Mouse (Mus musculus): Measurements from ENCODE around the gene Plcl1.

The Plcl1 gene

DNA sequence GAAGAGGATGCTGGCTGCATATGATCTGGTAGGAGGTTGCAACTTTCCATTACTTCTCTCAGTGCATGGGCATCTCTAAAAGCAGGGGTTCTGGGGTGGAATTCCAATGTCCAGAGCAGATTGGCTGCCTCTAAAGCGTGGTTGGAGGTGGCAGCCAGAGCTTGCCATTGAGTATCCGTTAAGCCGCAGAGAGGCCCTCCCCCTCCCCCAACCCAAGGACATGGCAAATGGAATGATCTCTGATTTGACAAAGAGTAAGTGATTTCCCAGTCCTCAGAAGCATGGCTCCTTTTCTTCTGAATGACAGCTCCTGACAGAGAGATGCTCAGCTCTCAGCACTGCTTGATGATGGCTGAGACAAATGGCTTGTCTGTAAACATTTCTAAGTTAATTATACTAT is 296.4 kb downstream of the Plcl1 start:
- no peak for ATAC-seq (ENCODE audit: low TSS enrichment)

DNA sequence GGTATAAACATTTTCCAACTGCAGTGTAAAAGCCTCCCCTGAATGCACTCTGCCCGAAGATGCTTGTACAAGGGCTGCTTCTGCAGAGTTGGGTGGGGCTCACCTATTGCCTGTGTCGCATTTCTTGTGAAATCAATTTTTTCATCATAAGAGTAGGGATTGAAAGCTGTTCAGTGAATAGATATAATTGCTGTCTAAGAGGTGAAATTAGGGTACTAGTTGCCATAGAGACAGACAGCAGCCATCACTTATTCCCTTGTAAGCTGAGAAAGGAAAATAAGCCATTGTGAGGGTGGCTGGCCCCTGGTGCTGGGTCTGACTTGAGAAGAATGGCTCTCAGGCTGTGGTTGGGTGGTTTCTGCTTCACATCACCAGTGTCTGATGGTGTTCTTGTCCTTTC is 299.0 kb downstream of the Plcl1 start:
- ATAC-seq (ENCODE audit: low TSS enrichment) = no peak

DNA sequence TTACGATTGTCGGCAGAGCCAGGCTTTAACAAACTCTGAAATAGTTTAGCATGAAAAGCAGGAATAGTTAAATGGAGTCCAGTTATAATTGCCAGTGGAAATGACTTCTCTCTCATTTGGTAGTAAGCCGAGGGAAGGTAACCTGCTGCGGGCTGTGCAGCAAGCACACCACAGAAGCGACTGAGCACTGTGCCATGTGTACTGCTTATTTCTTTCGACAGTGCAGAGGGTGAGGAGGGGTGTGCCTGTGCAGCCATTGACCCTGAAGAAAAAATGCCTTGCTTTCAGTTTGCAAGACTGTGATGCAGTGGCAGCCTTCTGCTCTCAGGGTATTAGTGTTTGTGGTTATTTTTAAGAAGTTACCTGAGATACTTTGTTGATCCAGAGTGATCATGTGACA is 299.5 kb downstream of the Plcl1 start:
- no peak for ATAC-seq (ENCODE audit: low TSS enrichment)

DNA sequence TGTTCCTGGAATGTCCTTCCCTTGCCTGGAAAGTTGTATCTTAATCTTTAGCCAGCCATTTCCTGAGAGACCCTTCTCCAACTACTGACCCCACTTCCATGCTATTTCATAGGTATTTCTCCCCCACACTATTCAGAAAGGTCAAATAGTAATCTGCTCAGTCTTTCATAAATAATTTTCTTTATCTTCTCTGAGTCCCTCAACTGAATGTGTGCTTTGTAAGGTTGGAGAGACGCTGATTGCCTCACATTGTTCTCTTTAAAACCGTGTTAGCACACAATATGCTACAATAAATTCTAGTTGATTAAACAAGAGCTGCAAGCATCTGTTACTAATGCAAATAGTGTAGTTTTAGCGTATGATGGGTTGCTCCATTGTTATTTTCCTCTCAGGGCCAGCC is 300.0 kb downstream of the Plcl1 start:
- ATAC-seq (ENCODE audit: low TSS enrichment) = no peak

DNA sequence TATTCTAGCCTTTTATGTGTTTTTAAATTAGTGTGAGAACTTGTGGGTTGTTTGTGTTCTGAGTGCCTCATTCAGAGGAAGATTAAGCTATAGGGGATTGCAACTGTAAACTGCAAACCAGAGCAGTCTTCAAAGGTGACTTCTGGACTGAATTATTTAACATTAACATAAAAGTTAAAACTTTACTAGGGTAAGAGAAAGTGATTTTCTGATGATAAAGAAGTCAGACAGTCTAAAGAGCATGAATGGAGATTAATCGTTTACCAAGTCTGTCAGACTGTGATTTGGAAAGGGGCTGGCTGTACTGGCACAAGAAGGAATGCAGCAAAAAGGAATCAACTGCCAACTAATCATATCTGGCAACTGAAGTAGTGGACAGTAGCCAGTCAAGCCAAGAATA is 301.2 kb downstream of the Plcl1 start:
- no peak for ATAC-seq (ENCODE audit: low TSS enrichment)

DNA sequence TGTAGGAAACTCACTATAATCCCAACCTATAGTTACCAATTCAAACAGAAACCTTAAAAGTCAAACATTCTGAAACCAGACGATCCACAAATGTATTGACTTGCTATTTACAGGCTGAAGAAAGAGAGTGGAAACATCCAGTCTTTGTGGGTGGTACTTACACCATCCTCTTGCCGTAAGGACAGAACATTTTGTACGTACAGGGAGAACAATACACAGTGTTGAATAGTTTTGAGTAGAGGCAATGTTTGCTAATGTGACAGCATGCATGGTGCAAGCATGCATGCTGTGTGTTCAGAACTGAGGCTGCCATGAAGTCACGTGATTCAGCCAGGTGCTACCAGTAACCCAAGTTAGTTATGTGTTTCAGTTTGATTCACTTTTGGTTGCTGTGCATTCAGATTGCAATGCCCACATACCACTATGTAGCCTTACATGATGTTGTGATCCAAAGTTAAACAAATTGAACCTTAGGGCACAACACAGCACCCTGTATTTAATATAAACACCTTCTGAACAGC is 311.6 kb downstream of the Plcl1 start:
- no peak for ATAC-seq (ENCODE audit: low TSS enrichment)

DNA sequence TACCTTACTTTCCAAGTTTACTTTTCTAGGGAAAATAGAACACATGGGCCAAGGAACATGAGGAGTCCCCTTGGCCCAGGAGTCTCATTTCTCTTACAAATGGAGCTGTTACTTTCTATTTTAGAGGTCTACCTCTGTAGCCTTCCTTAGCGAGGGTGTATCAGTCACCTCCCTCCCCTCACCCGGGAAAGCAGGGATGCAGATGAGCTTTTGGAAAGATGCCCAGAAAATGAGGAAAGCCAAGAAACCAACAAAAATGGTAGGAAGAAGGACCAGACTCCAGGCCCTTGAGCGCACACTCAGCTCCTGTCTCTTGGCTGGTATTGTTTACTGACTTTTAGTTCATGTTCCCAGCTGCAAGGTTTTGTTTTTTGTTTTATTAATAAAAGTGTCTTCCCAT is 319.7 kb downstream of the Plcl1 start:
- peak; percentile 64 for ATAC-seq (ENCODE audit: low TSS enrichment)

DNA sequence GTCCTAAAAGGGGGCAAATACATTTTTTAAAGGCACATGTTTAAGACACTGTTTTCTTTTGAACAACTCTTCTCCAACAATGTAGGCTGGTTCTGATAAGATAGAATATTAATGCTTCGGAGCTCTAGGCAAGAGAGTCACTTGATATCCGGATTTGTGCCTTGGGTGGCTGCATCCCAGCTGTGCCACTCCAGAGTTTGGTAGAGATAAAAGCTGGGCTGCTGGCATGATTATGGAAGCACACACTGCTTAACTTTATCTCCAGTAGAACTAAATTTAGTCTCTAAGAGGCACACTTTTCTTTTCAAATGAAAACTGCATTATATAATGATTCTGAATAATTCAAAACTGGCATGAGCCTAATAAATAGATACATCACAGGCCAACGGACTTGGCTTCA is 323.6 kb downstream of the Plcl1 start:
- ATAC-seq (ENCODE audit: low TSS enrichment) = peak; percentile 64

DNA sequence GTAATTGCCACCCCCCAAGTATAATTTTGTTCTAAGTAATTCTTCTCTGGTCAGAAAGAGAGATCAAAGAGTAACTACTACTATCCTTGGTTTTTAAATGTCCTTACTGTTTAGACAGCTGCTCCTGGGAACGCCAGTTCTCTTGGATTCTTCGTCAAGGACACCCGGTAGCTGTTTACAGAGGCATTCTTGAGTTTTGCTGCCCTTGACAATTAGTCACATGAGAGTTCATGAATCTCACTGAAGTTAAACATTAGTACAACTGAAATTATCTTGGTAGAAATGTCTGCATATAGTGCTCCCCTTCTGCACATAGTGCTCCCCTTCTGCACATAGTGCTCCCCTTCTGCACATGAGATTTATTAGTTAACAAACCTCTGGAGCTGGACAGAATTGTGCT is 327.2 kb downstream of the Plcl1 start:
- ATAC-seq (ENCODE audit: low TSS enrichment) = no peak

DNA sequence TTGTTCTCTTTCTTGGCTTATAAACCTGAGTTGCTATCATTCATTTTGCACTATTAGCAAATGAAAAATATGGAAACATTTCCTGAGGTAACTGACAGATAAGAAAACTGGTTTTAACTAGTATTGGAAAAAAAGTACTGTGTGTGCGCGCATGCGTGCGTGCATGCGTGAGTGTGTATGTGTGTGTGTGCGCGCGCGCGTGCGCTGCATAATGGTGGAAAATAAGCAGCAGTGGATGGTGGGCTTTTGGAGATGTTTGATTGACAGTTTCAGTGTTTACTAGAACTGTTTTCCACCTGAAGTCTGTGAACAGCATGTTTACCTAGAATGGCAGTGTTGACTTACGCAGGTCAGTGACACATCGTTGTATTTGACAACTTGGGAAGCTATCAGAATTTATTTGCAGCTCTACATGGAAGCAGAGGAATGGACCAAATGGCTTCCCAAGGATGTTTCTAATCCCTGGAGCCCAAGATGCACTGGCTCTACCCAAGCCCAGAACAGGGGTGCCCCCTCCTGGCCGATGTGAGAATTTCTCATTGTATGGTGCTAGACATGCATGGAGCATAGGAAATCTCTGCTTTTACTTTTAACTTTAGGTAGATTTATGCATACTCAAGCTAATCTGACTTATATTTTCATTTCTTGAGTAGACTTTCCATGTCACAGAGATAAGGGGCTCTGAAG is 330.5 kb downstream of the Plcl1 start:
- peak; percentile 79 for ATAC-seq (ENCODE audit: low TSS enrichment)

DNA sequence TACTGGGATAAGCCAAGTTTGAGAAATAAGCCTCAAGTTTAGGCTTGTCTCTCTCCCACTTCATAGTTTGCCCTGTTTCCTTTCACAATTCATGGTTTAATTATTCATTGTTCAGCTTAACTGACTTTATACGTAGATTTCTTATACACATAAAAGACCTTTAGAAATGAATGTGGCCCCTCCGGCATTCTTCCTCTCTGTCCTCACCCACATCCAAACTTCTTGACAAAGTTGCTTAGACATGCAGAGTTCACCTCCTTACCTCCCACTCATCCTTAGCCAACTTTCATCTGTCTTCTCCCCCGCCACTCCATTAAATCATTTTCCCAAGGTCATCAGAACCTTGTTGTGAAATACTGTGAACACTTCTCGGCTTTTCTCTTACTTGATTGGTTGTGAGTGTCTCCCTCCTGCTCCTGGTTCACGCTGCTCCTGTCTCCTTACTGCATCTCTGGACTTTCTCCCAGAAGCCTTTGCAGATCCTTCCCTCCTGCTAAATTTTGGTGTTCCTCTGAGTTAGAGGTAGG is 331.1 kb downstream of the Plcl1 start:
- ATAC-seq (ENCODE audit: low TSS enrichment) = no peak

DNA sequence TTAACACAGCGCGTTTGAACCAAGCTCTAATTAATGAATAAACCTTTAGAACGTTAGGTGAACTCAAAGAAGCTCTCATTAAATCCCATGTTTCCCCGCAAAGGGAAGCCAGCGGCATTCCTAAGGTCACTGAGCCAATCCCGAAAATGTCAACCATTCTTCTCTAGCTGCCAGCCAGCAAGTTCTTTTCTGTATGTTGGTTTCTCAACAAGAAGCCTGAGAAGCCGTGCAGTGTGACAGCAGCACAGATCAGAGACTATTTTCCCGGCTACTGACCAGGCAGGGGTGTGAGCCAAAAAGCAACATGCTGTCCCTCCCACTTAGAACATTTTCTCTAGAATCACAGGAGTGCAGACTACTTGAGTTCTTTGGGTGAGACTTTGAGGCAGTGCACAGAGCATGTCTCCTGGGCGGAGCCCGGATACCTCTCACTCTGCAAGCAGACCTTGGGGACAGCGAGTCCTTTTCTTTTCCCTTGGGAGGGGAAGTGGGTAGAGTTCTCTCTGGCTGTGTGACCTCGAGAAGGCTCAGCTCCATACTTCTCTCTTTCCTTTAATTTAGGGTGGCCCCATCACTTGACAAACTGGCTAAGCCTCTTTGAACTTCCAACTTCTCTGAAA is 333.1 kb downstream of the Plcl1 start:
- ATAC-seq (ENCODE audit: low TSS enrichment) = peak; percentile 31

DNA sequence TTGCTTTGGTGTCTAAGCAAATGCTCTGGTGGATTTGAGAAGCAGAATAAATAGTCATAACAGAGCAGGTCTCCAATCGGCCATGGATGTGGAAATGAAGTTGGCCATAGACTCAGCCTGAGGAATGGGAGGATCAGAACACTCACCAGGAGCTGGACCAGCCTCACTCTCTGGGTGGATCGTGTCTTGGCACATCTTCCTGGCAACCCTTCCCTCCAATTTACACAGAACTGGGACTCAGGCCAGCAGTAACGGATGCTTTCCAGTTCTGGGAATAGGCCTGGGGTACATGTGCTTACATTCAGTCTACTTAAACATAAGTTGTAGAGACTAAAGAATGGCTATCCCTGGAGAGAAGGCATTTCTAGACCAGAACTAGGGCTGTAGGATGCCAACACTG is 336.2 kb downstream of the Plcl1 start:
- ATAC-seq (ENCODE audit: low TSS enrichment) = peak; percentile 50

DNA sequence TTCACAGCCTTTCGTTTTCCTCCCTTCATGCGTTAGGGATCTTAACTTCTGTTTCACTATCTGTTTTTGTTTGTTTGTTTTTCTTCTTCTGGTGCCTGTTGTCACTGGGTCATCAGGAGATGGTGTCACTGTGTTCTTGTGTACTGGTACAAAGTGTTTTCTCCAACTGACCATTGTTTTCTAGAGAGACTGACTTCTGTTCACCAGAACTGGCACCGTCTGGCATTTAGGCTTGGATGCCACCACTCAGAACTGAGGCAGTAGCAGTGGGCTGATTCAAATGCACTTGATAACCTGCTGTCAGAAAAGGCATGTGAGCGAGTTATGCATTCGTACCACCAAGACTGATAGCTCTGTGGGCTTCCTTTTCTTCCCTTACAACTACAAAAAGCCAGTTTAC is 342.8 kb downstream of the Plcl1 start:
- peak; percentile 79; the same call in 1 of the 2 replicates for ATAC-seq (ENCODE audit: low TSS enrichment)

DNA sequence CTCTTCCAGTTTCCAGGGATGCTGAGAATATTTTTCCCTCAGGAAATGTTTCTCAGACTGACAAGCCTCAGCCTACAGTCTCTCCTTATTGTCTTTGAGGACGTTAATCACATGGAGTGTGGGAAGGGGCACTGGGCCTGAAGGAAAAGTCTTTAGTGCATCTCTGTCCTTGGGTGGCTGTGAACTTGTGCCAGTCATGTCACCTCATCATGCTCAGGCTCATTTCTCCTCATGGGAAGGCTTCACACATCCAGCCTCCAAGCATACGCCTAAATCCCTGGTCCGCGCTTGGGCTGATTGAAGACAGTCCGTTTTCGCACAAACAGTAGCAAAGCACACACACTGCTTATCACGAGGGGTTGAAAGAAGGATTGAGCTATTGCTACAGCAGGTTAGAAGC is 344.0 kb downstream of the Plcl1 start:
- ATAC-seq (ENCODE audit: low TSS enrichment) = no peak

DNA sequence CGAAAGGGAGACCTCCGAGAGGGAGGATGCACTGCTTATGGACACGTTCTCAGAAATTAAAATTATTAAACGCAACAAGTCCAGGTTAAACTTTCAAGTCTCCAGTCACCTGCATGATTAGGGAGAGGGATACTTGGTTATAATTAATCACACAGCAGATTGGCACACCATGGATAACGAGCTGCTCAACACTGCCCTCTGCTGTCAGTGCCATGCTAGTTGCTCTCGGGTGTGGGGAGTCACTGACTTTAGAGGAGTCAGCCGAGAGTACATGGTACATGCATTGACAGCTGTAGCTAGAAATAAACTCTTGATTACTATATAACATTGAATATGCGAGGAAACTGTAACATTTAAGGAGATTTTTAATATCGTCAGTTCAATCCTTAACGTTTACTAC is 350.0 kb downstream of the Plcl1 start:
- ATAC-seq (ENCODE audit: low TSS enrichment) = peak; percentile 73; the same call in 1 of the 2 replicates

DNA sequence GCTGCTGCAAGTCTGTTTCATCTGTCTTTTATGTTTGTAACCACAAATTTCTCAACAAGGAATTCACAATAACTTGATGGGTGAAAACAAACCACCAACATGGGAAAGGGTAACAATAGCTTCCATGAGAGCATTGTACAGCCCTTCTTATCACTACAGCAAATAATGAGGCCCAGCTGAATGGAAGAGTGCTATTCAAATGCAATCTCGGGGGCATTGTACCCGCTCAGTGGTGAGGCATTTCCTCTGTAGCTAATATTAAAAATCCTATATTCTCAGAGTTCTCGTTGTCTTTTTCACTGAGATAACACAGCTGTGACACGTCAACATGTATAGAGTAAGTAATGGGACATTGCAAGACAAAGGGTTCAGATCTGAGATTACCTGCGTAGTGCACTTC is 356.6 kb downstream of the Plcl1 start:
- no peak for ATAC-seq (ENCODE audit: low TSS enrichment)

DNA sequence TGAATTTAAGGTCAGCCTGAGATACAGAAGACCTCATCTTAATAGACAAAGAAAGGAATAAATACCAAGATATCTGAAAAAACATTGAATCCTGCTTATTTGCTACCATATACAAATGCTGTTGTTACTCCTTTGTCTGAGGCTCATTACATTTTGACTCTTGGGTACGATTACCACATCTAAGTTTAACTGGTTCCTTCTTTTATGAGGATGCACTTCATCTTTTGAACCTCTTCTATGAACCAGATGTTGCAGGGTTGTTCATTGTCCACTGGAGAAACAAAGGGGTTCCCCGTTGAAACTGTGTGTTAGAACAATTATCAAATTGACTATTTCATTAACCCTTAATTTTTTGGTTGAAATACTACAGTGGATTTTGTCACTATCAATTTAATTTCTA is 357.4 kb downstream of the Plcl1 start:
- ATAC-seq (ENCODE audit: low TSS enrichment) = no peak

DNA sequence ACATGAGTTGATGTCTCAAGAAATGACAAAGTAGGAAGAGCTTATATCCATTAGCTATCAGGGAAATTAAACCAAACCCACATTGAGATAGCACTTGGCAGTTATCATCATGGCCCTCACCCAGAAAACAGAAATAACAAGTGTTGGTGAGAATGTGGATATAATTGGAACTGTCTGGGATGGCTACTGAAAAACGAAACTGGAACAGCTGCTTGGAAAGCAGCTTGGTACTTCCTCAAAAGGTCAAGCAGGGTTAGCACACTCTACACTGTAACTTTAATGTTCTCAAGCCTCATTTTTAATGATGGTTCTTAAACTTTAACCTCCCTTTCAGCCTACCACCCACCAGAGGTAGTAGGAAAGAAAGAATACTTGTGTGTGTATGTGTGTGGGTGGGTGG is 361.0 kb downstream of the Plcl1 start:
- ATAC-seq (ENCODE audit: low TSS enrichment) = no peak

DNA sequence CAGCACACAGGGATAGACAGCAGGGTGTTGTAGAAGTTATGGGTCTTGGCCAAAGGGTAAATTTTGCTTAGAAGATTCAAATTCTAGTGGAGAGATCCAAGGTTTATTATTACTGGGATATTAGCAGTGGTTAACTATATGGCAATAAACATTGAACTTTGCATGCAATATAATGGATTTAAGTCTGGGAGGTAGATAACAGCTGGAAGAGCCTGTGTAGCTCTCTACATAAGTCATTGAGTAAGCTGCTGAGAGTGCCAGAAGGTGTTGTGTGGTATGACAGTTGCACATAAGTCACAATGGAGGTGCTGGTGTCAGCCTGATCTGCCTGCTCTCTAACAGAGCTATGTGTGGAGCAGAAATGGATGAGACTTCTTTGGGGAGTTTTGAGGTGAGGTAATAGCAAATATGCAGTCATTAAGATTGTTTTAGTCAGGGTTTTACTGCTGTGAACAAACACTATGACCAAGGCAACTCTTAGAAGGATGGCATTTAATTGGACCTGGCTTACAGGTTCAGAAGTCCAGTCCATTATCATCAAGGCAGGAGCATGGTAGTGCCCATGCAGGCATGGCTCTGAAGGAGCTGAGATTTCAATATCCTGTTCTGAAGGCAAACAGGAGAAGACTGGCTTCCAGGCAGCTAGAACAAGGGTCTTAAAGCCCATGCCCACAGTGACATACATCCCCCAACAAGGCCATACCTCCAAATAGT is 364.5 kb downstream of the Plcl1 start:
- no peak for ATAC-seq (ENCODE audit: low TSS enrichment)

DNA sequence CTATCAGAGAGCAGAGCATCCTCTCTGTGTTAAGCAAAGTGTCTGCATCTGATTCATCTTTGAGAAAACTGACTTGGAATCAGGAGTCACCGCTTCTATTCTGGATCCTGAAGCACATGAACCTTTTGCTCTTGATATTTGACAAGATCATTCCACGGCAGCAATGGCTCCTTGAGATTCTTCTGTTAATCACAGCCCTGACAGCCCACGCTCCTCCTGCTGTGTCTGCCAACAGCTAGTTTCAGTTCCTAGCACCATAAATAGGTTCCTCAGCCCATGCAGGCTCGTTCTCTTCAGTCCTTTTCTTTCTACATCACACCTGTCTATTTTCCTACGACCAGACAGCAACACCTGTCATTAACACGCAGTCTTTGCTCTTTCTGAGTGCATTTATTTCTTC is 387.1 kb downstream of the Plcl1 start:
- ATAC-seq (ENCODE audit: low TSS enrichment) = peak; percentile 99
